Mouse (Mus musculus): Measurements from ENCODE around the gene Trnau1ap. TPM values are rescaled to one million over a fixed set of nuclear protein-coding genes. Genes with fewer than 3 reads are reported as not detected.
A peak's percentile ranks its signal among the peaks of the same experiment; 100 is the strongest.

Trnau1ap gene
- total and polyA plus RNA-seq, 3 experiments = 60.7 to 80.5 (median 71.5) TPM

GRCm38 (mm10) chr4:132309849-132310472 lies 19.4 kb downstream of the Trnau1ap start (continued):
- TF ChIP-seq MAZ (IDR thresholded peaks at IDR 0.05; ENCODE audit: low read depth, low read length) = no peak
- TF ChIP-seq UBTF (IDR thresholded peaks at IDR 0.05; ENCODE audit: low read depth, low read length) = no peak
- 0 out of 2 replicates have a peak, but pooled peaks have one; percentile 32 for TF ChIP-seq MAFK (IDR thresholded peaks at IDR 0.05; ENCODE audit: insufficient replicate concordance, low read length)
- TF ChIP-seq HCFC1 (IDR thresholded peaks at IDR 0.05; ENCODE audit: low read depth, low read length) = no peak; the same call in 1 of the 2 replicates
- TF ChIP-seq ETS1 (conservative IDR thresholded peaks at IDR 0.05; ENCODE audit: low read depth, low read length) = no peak
- TF ChIP-seq CHD1 (IDR thresholded peaks at IDR 0.05; ENCODE audit: low read depth, low read length) = no peak
- peak; percentile 40; the same call in 1 of the 2 replicates for TF ChIP-seq MAX (IDR thresholded peaks at IDR 0.05; ENCODE audit: low read length)
- no peak for TF ChIP-seq ZKSCAN1 (IDR thresholded peaks at IDR 0.05; ENCODE audit: borderline replicate concordance, low read depth, low read length)
- TF ChIP-seq RCOR1 (conservative IDR thresholded peaks at IDR 0.05; ENCODE audit: low read depth, low read length) = no peak
- no peak for TF ChIP-seq ZC3H11A (IDR thresholded peaks at IDR 0.05; ENCODE audit: low read depth, low read length)
- TF ChIP-seq CTCF (conservative IDR thresholded peaks at IDR 0.05 in 1 of 2, IDR thresholded peaks at IDR 0.05 in 1 of 2; ENCODE audit: low read depth in 2 of 2, low read length in 2 of 2) = peak; percentile 46 to 67; a peak in 3 of 4 replicates

GRCm38 (mm10) chr4:132309140-132309848 lies 20.0 kb downstream of the Trnau1ap start:
- Histone ChIP-seq H3K79me2 (replicated peaks; ENCODE audit: control insufficient read depth, extremely low read depth, insufficient read depth, poor library complexity, severe bottlenecking) (peaks cover 16% of the 10 kb centered on the region), H3K27me3 (replicated peaks) (no peaks in the 10 kb centered on the region), H3K4me2 (ENCODE audit: insufficient read depth, low read depth, poor library complexity, severe bottlenecking) (peak overlapping the region; percentile 71), H3K9me3 (replicated peaks; ENCODE audit: low read length) (no peaks in the 10 kb centered on the region), H3K27ac (ENCODE audit: insufficient read depth, low read depth) (peak overlapping the region; percentile 93; the same call in 1 of the 2 replicates), H3K4me3 (replicated peaks in 1 of 3; ENCODE audit: low read depth in 2 of 3, low read length in 2 of 3, poor library complexity in 1 of 3) (peak overlapping the region; percentile 91 to 97 (median 94)), H3K9ac (ENCODE audit: insufficient read depth, low read depth) (peak overlapping the region; percentile 98), H3K4me1 (ENCODE audit: control insufficient read depth in 1 of 2, insufficient read depth in 2 of 2) (peaks cover 0 to 8% of the 10 kb centered on the region in 2 experiments; a peak in 1 of 4 replicates), H3K36me3 (replicated peaks in 1 of 2; ENCODE audit: control insufficient read depth in 1 of 2, insufficient read depth in 1 of 2, low read length in 1 of 2) (peaks cover 32 to 45% of the 10 kb centered on the region in 2 experiments)
- TF ChIP-seq PAX5 (IDR thresholded peaks at IDR 0.05; ENCODE audit: low read length) (no peak), CHD1 (IDR thresholded peaks at IDR 0.05; ENCODE audit: low read depth, low read length) (0 out of 2 replicates have a peak, but pooled peaks have one; percentile 30), RCOR1 (conservative IDR thresholded peaks at IDR 0.05; ENCODE audit: low read depth, low read length) (peak; percentile 45; the same call in 1 of the 2 replicates), NELFE (IDR thresholded peaks at IDR 0.05; ENCODE audit: low read depth, low read length) (0 out of 2 replicates have a peak, but pooled peaks have one; percentile 24), ZMIZ1 (IDR thresholded peaks at IDR 0.05; ENCODE audit: low read depth, low read length) (no peak; the same call in 1 of the 2 replicates), POLR2AphosphoS2 (IDR thresholded peaks at IDR 0.05; ENCODE audit: low read depth, low read length) (peak; percentile 52), JUN (IDR thresholded peaks at IDR 0.05; ENCODE audit: insufficient read depth, low read depth, low read length) (no peak), MYC (IDR thresholded peaks at IDR 0.05; ENCODE audit: low read depth, low read length) (peak; percentile 50), MAX (IDR thresholded peaks at IDR 0.05; ENCODE audit: low read length) (no peak)
- no peak for DNase-seq (ENCODE audit: extremely low read depth)
- dilution Hi-C loops (cut with MboI; ENCODE audit: extremely low pct_ligation_motif_present, extremely low pct_unique_long_range_greater_than_20kb, low sequenced_read_pairs) = no loop called here
- in situ Hi-C loops (cut with MboI; ENCODE audit: low pct_ligation_motif_present, low pct_unique_long_range_greater_than_20kb, low sequenced_read_pairs) = loop anchor here (25.0 kb wide), 1 partner anchor 203 kb away; the partner anchor contains the start of gene Sesn2
